Mouse (Mus musculus): ENCODE data around the gene Hmga2. TPM values are rescaled to one million over a fixed set of nuclear protein-coding genes. Genes with fewer than 3 reads are reported as not detected.

Gene Hmga2
- polyA plus RNA-seq, 1 experiment from 2014 or later = 11.1 TPM

GRCm38 (mm10) chr10:120441254-120441653, 35.0 kb downstream of the Hmga2 start:
- no peak overlapping the region for H3K27ac ChIP-seq (replicated peaks; ENCODE audit: low read depth, low read length)
- H3K4me1 ChIP-seq (ENCODE audit: control insufficient read depth, insufficient read depth, low read length) = 0 out of 2 replicates have a peak, but pooled peaks cover 3% of the 10 kb centered on the region
- ATAC-seq (ENCODE audit: low read depth) = no peak; the same call in 1 of the 2 replicates
- no peaks in the 10 kb centered on the region for H3K27me3 ChIP-seq (replicated peaks; ENCODE audit: control insufficient read depth, insufficient read depth, low read length)
- no peak overlapping the region for H3K9ac ChIP-seq (ENCODE audit: low read depth, low read length)
- H3K36me3 ChIP-seq (ENCODE audit: control insufficient read depth, insufficient read depth, low read length) = peaks cover 30% of the 10 kb centered on the region
- no peak overlapping the region for H3K4me3 ChIP-seq (ENCODE audit: low read depth, low read length)
- H3K9me3 ChIP-seq (ENCODE audit: control insufficient read depth, low read length) = no peaks in the 10 kb centered on the region
- 45% methylated on average over 11 of the region's 11 CpGs for WGBS
- no peak overlapping the region for H3K4me2 ChIP-seq (ENCODE audit: low read depth, low read length)
- DNase-seq (ENCODE audit: low spot score) = peak; percentile 56

GRCm38 (mm10) chr10:120434433-120434832, 41.8 kb downstream of the Hmga2 start:
- Histone ChIP-seq H3K27me3 (replicated peaks; ENCODE audit: control insufficient read depth, insufficient read depth, low read length) (no peaks in the 10 kb centered on the region), H3K4me1 (ENCODE audit: control insufficient read depth, insufficient read depth, low read length) (peaks cover 18% of the 10 kb centered on the region), H3K4me3 (ENCODE audit: low read depth, low read length) (no peak overlapping the region), H3K4me2 (ENCODE audit: low read depth, low read length) (no peak overlapping the region), H3K36me3 (ENCODE audit: control insufficient read depth, insufficient read depth, low read length) (0 out of 2 replicates have a peak, but pooled peaks cover 9% of the 10 kb centered on the region), H3K9me3 (ENCODE audit: control insufficient read depth, low read length) (no peaks in the 10 kb centered on the region), H3K27ac (replicated peaks; ENCODE audit: low read depth, low read length) (no peak overlapping the region), H3K9ac (ENCODE audit: low read depth, low read length) (no peak overlapping the region)
- DNase-seq (ENCODE audit: low spot score) (no peak), ATAC-seq (ENCODE audit: low read depth) (no peak)
- 37% methylated on average over 7 of the region's 7 CpGs for WGBS

GRCm38 (mm10) chr10:120433463-120433815, 42.8 kb downstream of the Hmga2 start:
- Histone ChIP-seq H3K4me3 (ENCODE audit: low read depth, low read length) (no peak overlapping the region), H3K36me3 (ENCODE audit: control insufficient read depth, insufficient read depth, low read length) (0 out of 2 replicates have a peak, but pooled peaks cover 9% of the 10 kb centered on the region), H3K4me1 (ENCODE audit: control insufficient read depth, insufficient read depth, low read length) (peaks cover 28% of the 10 kb centered on the region), H3K9me3 (ENCODE audit: control insufficient read depth, low read length) (no peaks in the 10 kb centered on the region), H3K4me2 (ENCODE audit: low read depth, low read length) (no peak overlapping the region), H3K9ac (ENCODE audit: low read depth, low read length) (no peak overlapping the region), H3K27me3 (replicated peaks; ENCODE audit: control insufficient read depth, insufficient read depth, low read length) (no peaks in the 10 kb centered on the region), H3K27ac (replicated peaks; ENCODE audit: low read depth, low read length) (no peak overlapping the region)
- WGBS = 38% methylated on average over 5 of the region's 5 CpGs
- DNase-seq (ENCODE audit: low spot score) (no peak), ATAC-seq (ENCODE audit: low read depth) (no peak)

- Histone ChIP-seq H3K4me1 (ENCODE audit: control insufficient read depth, insufficient read depth, low read length) (peaks cover 31% of the 10 kb centered on the region), H3K9ac (ENCODE audit: low read depth, low read length) (no peak overlapping the region)
Observed at GRCm38 (mm10) chr10:120432731-120433462, 43.4 kb downstream of the Hmga2 start.

GRCm38 (mm10) chr10:120432081-120432480, 44.2 kb downstream of the Hmga2 start:
- Histone ChIP-seq H3K36me3 (ENCODE audit: control insufficient read depth, insufficient read depth, low read length) (0 out of 2 replicates have a peak, but pooled peaks cover 5% of the 10 kb centered on the region), H3K27me3 (replicated peaks; ENCODE audit: control insufficient read depth, insufficient read depth, low read length) (no peaks in the 10 kb centered on the region), H3K4me1 (ENCODE audit: control insufficient read depth, insufficient read depth, low read length) (peaks cover 36% of the 10 kb centered on the region), H3K27ac (replicated peaks; ENCODE audit: low read depth, low read length) (no peak overlapping the region), H3K9me3 (ENCODE audit: control insufficient read depth, low read length) (no peaks in the 10 kb centered on the region), H3K4me3 (ENCODE audit: low read depth, low read length) (no peak overlapping the region), H3K9ac (ENCODE audit: low read depth, low read length) (no peak overlapping the region), H3K4me2 (ENCODE audit: low read depth, low read length) (no peak overlapping the region)
- 79% methylated on average over 9 of the region's 9 CpGs for WGBS
- no peak for ATAC-seq (ENCODE audit: low read depth)
- DNase-seq (ENCODE audit: low spot score) = no peak

More at GRCm38 (mm10) chr10:120432731-120433462, 43.4 kb downstream of the Hmga2 start:
- Histone ChIP-seq H3K4me3 (ENCODE audit: low read depth, low read length) (no peak overlapping the region), H3K27me3 (replicated peaks; ENCODE audit: control insufficient read depth, insufficient read depth, low read length) (no peaks in the 10 kb centered on the region), H3K27ac (replicated peaks; ENCODE audit: low read depth, low read length) (no peak overlapping the region), H3K36me3 (ENCODE audit: control insufficient read depth, insufficient read depth, low read length) (0 out of 2 replicates have a peak, but pooled peaks cover 9% of the 10 kb centered on the region), H3K4me2 (ENCODE audit: low read depth, low read length) (no peak overlapping the region), H3K9me3 (ENCODE audit: control insufficient read depth, low read length) (no peaks in the 10 kb centered on the region)
- 36% methylated on average over 9 of the region's 9 CpGs for WGBS
- ATAC-seq (ENCODE audit: low read depth) (no peak; the same call in 1 of the 2 replicates), DNase-seq (ENCODE audit: low spot score) (no peak)

GRCm38 (mm10) chr10:120431435-120431834, 44.8 kb downstream of the Hmga2 start:
- ATAC-seq (ENCODE audit: low read depth) = no peak
- Histone ChIP-seq H3K9ac (ENCODE audit: low read depth, low read length) (no peak overlapping the region), H3K4me1 (ENCODE audit: control insufficient read depth, insufficient read depth, low read length) (peaks cover 41% of the 10 kb centered on the region), H3K27ac (replicated peaks; ENCODE audit: low read depth, low read length) (no peak overlapping the region), H3K36me3 (ENCODE audit: control insufficient read depth, insufficient read depth, low read length) (0 out of 2 replicates have a peak, but pooled peaks cover under 1% of the 10 kb centered on the region), H3K9me3 (ENCODE audit: control insufficient read depth, low read length) (no peaks in the 10 kb centered on the region), H3K27me3 (replicated peaks; ENCODE audit: control insufficient read depth, insufficient read depth, low read length) (no peaks in the 10 kb centered on the region), H3K4me3 (ENCODE audit: low read depth, low read length) (no peak overlapping the region), H3K4me2 (ENCODE audit: low read depth, low read length) (no peak overlapping the region)
- no peak for DNase-seq (ENCODE audit: low spot score)
- 72% methylated on average over 2 of the region's 2 CpGs for WGBS

GRCm38 (mm10) chr10:120430422-120430821, 45.8 kb downstream of the Hmga2 start:
- ATAC-seq (ENCODE audit: low read depth) = no peak
- WGBS = 53% methylated on average over 7 of the region's 7 CpGs

GRCm38 (mm10) chr10:120429758-120430259, 46.5 kb downstream of the Hmga2 start:
- H3K9me3 ChIP-seq (ENCODE audit: control insufficient read depth, low read length) = no peaks in the 10 kb centered on the region
- H3K4me1 ChIP-seq (ENCODE audit: control insufficient read depth, insufficient read depth, low read length) = peaks cover 51% of the 10 kb centered on the region
- H3K9ac ChIP-seq (ENCODE audit: low read depth, low read length) = no peak overlapping the region
- peak overlapping the region; percentile 74; the same call in 1 of the 2 replicates for H3K27ac ChIP-seq (replicated peaks; ENCODE audit: low read depth, low read length)
- H3K4me3 ChIP-seq (ENCODE audit: low read depth, low read length) = no peak overlapping the region
- no peaks in the 10 kb centered on the region for H3K36me3 ChIP-seq (ENCODE audit: control insufficient read depth, insufficient read depth, low read length)
- DNase-seq (ENCODE audit: low spot score) = peak; percentile 82
- ATAC-seq (ENCODE audit: low read depth) = no peak
- no peaks in the 10 kb centered on the region for H3K27me3 ChIP-seq (replicated peaks; ENCODE audit: control insufficient read depth, insufficient read depth, low read length)
- 63% methylated on average over 5 of the region's 5 CpGs for WGBS
- H3K4me2 ChIP-seq (ENCODE audit: low read depth, low read length) = no peak overlapping the region

More at GRCm38 (mm10) chr10:120430422-120430821, 45.8 kb downstream of the Hmga2 start:
- no peak overlapping the region for H3K9ac ChIP-seq (ENCODE audit: low read depth, low read length)
- no peaks in the 10 kb centered on the region for H3K27me3 ChIP-seq (replicated peaks; ENCODE audit: control insufficient read depth, insufficient read depth, low read length)
- H3K36me3 ChIP-seq (ENCODE audit: control insufficient read depth, insufficient read depth, low read length) = no peaks in the 10 kb centered on the region
- peaks cover 51% of the 10 kb centered on the region for H3K4me1 ChIP-seq (ENCODE audit: control insufficient read depth, insufficient read depth, low read length)
- no peak for DNase-seq (ENCODE audit: low spot score)
- H3K27ac ChIP-seq (replicated peaks; ENCODE audit: low read depth, low read length) = no peak overlapping the region
- H3K9me3 ChIP-seq (ENCODE audit: control insufficient read depth, low read length) = no peaks in the 10 kb centered on the region
- H3K4me2 ChIP-seq (ENCODE audit: low read depth, low read length) = no peak overlapping the region
- no peak overlapping the region for H3K4me3 ChIP-seq (ENCODE audit: low read depth, low read length)
